Mouse (Mus musculus) hematopoietic stem cell, adult 5-6 weeks (primary cell): Measurements from ENCODE around the gene Thap12. TPM values are rescaled to one million over a fixed set of nuclear protein-coding genes. Genes with fewer than 3 reads are reported as not detected.

Experiments used
- ATAC-seq, 2 experiments: fragments of 125-278 bp in 1 of 2; replicated peaks in 1 of 2; 2 replicates each; pipeline ENCODE4 v1.8.0; 2016 to 2017; ENCODE audit warnings: inconsistent platforms in 2 of 2, mild to moderate bottlenecking in 2 of 2, moderate number of reproducible peaks in 2 of 2, low read depth in 1 of 2, moderate TSS enrichment in 1 of 2; ENCODE audit not compliant: low FRiP score in 2 of 2, poor library complexity in 2 of 2, severe bottlenecking in 2 of 2, insufficient read depth in 1 of 2, low TSS enrichment in 1 of 2
- total RNA-seq: library from RNA; stranded (forward); fragments of 172-1452, 232-1000 nt; gene quantifications from 2 replicates; pipeline ENCODE4 v1.2.3, GENCODE M21; 2017

Thap12 gene
- total RNA-seq, 1 experiment from 2014 or later = 86.2 TPM

DNA sequence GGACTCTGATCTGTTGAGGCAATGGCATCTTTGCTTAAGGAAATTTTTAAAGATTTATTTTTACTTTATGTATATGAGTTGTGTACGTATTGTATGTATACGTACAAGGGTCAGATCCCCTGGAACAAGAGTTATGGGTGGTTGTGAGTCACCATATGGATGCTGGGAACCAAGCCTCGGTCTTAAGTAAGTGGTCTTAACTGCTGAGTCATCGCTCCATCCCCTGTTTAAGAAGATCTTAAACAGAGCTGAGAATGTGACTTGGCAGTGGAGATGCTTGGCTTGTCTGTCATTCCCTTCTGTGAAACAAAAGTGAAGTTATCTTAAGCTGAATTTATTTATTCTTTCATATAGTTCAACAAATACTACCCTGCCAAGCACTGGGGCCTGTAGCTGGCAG is 31.1 kb downstream of the Thap12 start:
- no peak for ATAC-seq

- ATAC-seq = 0 out of 4 replicates have a peak, but pooled peaks of 1 of the 2 experiments have one; percentile 49
These were observed 32.0 kb downstream of the Thap12 start for GRCm38 (mm10) chr7:98734876-98735275.

- no peak for ATAC-seq
These were observed 34.1 kb downstream of the Thap12 start for GRCm38 (mm10) chr7:98736780-98737550.

- ATAC-seq = no peak
These were observed 37.5 kb downstream of the Thap12 start for GRCm38 (mm10) chr7:98740363-98740762.

GRCm38 (mm10) chr7:98743312-98743711 is 40.4 kb downstream of the Thap12 start:
- peak; percentile 65 to 69; a peak in 3 of 4 replicates for ATAC-seq

GRCm38 (mm10) chr7:98750404-98750803 is 47.5 kb downstream of the Thap12 start:
- no peak for ATAC-seq

- ATAC-seq = no peak
These were observed 49.8 kb downstream of the Thap12 start for GRCm38 (mm10) chr7:98752680-98753079.

GRCm38 (mm10) chr7:98756050-98756449 is 53.1 kb downstream of the Thap12 start:
- no peak for ATAC-seq

DNA sequence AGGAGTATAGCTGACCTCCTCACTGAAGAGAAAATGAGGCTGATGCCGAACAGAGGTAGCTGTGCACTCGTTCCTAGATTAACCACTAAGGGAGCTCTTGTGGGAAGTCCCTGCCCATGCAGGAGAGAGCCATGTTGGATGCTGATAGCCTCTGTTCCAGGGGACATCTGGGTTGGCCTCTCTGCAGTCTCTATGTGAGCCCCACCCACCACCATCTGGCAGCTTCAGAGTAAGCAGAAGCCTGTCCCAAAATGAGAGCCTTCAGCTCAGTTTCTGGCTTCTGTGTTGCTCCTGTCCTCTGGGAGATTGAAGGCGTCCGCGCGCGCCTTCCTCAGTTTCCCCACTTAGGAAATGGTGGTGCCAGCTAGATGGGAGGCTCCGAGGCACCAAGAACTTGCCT is 53.7 kb downstream of the Thap12 start:
- no peak for ATAC-seq

DNA sequence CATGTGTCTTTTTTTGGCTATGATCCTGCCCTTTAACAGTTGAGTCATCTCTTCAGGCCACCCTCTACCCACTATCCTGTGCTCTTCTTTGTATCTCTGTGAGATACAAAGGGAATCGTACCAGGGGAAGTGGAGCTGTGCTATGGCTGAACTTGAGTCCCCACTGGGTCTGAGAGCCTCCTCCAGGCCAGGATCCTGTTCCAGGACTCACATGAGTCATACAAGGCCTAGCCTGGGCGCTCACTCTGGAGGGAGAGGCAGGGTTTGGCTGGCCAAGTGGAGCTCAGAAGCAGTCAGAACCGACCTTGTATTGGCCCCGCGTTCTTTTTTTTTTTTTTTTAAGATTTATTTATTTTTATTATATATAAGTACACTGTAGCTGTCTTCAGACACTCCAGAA is 57.2 kb downstream of the Thap12 start:
- no peak for ATAC-seq

DNA sequence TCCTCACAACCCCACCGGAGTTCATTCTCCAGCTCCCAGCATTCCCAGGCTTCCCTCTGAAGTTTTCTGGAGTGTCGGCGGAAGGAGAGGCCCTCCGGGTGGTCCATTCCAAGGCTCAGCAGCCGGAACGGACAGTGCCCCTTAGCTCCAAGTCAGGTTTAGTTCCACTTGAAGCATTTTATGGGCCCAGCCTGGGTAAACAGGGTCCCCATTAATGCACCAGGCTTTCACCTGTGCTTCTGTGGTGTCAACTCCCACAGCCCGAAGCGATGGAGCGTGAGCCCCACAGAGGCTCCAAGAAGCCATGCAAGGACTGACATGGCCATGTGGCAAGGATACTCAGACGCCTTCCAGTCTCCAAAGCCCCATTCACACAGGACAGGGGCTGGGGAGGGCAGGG is 61.0 kb downstream of the Thap12 start:
- ATAC-seq = no peak

GRCm38 (mm10) chr7:98767261-98767660 is 64.4 kb downstream of the Thap12 start:
- ATAC-seq = no peak

Other genes with a start within 250 kb of the Thap12 start
- gene Lrrc32, start 213.8 kb upstream of the Thap12 start, total RNA-seq = 0.06 and 0.69 TPM in 2 replicates
- gene Emsy, start 46.3 kb upstream of the Thap12 start, total RNA-seq = 51.5 and 60.7 TPM in 2 replicates
- not detected in 2 replicates for gene Wnt11, start 132.0 kb downstream of the Thap12 start, total RNA-seq